Mouse (Mus musculus): ENCODE measurements around the gene Tnfrsf4. TPM values are rescaled to one million over a fixed set of nuclear protein-coding genes. Genes with fewer than 3 reads are reported as not detected.

Tnfrsf4 gene
- polyA plus RNA-seq, 1 experiment from 2014 or later: 0.39 TPM

DNA sequence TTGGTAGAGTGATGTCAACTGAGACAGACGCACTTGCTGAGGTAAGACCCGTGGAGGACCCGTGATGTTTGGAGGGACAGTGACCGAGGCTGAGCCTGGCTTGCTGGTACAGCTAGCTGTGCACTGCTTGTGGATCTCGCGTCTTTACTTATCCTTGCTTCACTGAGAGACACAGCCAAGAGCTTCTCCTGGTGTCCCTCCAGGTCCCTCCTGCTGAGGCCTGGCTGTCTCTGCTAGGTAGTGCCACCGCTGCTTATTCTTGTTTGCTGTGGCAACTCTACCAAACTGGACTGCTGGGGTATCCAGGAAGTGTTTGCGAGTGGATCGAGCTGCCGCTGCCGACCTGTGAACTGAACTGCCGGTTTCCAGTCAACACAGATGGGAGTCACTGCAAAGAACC is 6.1 kb downstream of the Tnfrsf4 start:
- ATAC-seq (ENCODE audit: low FRiP score) (no peak), DNase-seq (ENCODE audit: low spot score) (no peak)
- no peak overlapping the region for H3K4me3 ChIP-seq (ENCODE audit: low read depth, low read length)
- H3K36me3 ChIP-seq (ENCODE audit: control insufficient read depth, insufficient read depth, low read length): no peaks in the 10 kb centered on the region
- H3K9ac ChIP-seq (ENCODE audit: low read depth, low read length): no peak overlapping the region
- H3K27me3 ChIP-seq (ENCODE audit: control insufficient read depth, insufficient read depth, low read length): no peaks in the 10 kb centered on the region
- no peak overlapping the region for H3K4me2 ChIP-seq (replicated peaks; ENCODE audit: low read depth, low read length)
- 90% methylated on average over 12 of the region's 12 CpGs for WGBS
- no peaks in the 10 kb centered on the region for H3K9me3 ChIP-seq (ENCODE audit: control insufficient read depth, low read length)
- no peaks in the 10 kb centered on the region for H3K4me1 ChIP-seq (replicated peaks; ENCODE audit: control insufficient read depth, insufficient read depth, low read length)
- no peak overlapping the region for H3K27ac ChIP-seq (ENCODE audit: low read depth, low read length)

DNA sequence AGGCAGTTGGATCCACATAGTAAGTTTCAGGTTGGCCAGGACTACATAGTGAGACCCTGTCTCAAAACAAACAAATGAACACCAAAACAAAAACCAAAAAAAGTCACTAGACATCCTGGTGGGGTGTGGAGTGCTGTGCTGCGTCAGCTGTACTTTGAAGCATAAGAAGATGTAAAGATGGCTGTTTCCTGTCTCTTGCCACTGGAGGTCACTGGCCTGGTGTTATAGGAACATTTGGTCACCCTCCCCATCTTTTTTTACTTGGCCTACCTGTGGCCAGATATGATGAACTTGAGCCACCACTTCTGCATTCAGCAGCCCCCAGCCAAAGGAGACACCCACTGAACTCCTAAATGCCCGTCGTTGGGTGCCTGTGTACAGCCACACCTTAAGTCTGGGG is 7.7 kb downstream of the Tnfrsf4 start:
- DNase-seq (ENCODE audit: low spot score): no peak
- H3K27me3 ChIP-seq (ENCODE audit: control insufficient read depth, insufficient read depth, low read length): no peaks in the 10 kb centered on the region
- H3K9me3 ChIP-seq (ENCODE audit: control insufficient read depth, low read length): no peaks in the 10 kb centered on the region
- no peak overlapping the region for H3K4me3 ChIP-seq (ENCODE audit: low read depth, low read length)
- 72% methylated on average over 3 of the region's 3 CpGs for WGBS
- H3K36me3 ChIP-seq (ENCODE audit: control insufficient read depth, insufficient read depth, low read length): no peaks in the 10 kb centered on the region
- ATAC-seq (ENCODE audit: low FRiP score): no peak
- no peak overlapping the region for H3K9ac ChIP-seq (ENCODE audit: low read depth, low read length)
- H3K4me2 ChIP-seq (replicated peaks; ENCODE audit: low read depth, low read length): no peak overlapping the region
- no peak overlapping the region for H3K27ac ChIP-seq (ENCODE audit: low read depth, low read length)
- H3K4me1 ChIP-seq (replicated peaks; ENCODE audit: control insufficient read depth, insufficient read depth, low read length): no peaks in the 10 kb centered on the region

DNA sequence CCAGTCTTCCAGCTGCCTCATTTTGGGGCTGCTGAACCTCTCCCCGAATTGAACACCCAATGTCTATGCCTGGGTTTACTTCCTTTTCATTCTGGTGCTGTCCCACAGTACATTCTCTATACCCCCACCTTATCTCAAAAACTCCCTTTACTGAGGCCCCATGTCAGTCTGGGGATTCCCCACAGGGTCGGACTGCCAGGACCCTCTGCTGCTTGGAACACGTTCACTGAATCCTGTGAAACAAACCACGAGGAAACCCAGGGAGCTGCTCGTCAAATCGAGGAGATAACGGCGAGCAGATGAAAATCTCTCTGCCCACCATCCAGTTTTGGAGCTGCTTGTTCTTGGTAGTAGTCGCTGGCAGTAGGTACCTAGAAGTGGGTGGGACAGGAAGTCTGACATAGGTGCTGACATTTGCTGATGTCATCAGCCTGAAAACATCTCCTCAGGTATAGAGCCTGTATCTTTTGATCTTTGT is 8.3 kb downstream of the Tnfrsf4 start:
- H3K27me3 ChIP-seq (ENCODE audit: control insufficient read depth, insufficient read depth, low read length): no peaks in the 10 kb centered on the region
- DNase-seq (ENCODE audit: low spot score) (no peak), ATAC-seq (ENCODE audit: low FRiP score) (no peak)
- WGBS: 75% methylated on average over 9 of the region's 9 CpGs
- H3K9me3 ChIP-seq (ENCODE audit: control insufficient read depth, low read length): no peaks in the 10 kb centered on the region
- H3K36me3 ChIP-seq (ENCODE audit: control insufficient read depth, insufficient read depth, low read length): no peaks in the 10 kb centered on the region
- H3K4me2 ChIP-seq (replicated peaks; ENCODE audit: low read depth, low read length): no peak overlapping the region
- H3K4me1 ChIP-seq (replicated peaks; ENCODE audit: control insufficient read depth, insufficient read depth, low read length): no peaks in the 10 kb centered on the region
- H3K9ac ChIP-seq (ENCODE audit: low read depth, low read length): no peak overlapping the region
- H3K4me3 ChIP-seq (ENCODE audit: low read depth, low read length): no peak overlapping the region
- no peak overlapping the region for H3K27ac ChIP-seq (ENCODE audit: low read depth, low read length)

DNA sequence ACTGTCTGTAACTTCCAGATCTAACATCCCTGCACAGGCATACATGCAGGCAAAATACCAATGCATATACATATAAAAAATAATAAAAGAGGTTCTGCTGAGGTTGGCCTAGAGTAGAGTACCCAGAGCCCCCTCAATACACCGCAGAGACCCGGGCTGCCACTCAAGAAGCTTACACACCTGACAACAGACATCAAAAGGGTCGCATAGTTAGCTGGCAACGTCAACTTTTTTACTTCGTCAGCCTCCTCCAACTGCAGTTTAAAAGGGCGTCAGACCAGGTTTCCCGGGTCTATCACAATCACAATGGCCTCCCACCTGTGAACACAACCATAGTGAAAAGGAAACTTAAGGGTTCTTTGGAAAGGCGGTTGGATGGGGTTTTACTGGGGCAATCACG is 9.9 kb downstream of the Tnfrsf4 start:
- WGBS: 81% methylated on average over 9 of the region's 9 CpGs
- Histone ChIP-seq H3K9ac (ENCODE audit: low read depth, low read length) (no peak overlapping the region), H3K9me3 (ENCODE audit: control insufficient read depth, low read length) (no peaks in the 10 kb centered on the region), H3K4me1 (replicated peaks; ENCODE audit: control insufficient read depth, insufficient read depth, low read length) (no peaks in the 10 kb centered on the region), H3K36me3 (ENCODE audit: control insufficient read depth, insufficient read depth, low read length) (no peaks in the 10 kb centered on the region), H3K4me2 (replicated peaks; ENCODE audit: low read depth, low read length) (no peak overlapping the region), H3K4me3 (ENCODE audit: low read depth, low read length) (no peak overlapping the region), H3K27me3 (ENCODE audit: control insufficient read depth, insufficient read depth, low read length) (no peaks in the 10 kb centered on the region), H3K27ac (ENCODE audit: low read depth, low read length) (no peak overlapping the region)
- DNase-seq (ENCODE audit: low spot score) (no peak), ATAC-seq (ENCODE audit: low FRiP score) (no peak)

DNA sequence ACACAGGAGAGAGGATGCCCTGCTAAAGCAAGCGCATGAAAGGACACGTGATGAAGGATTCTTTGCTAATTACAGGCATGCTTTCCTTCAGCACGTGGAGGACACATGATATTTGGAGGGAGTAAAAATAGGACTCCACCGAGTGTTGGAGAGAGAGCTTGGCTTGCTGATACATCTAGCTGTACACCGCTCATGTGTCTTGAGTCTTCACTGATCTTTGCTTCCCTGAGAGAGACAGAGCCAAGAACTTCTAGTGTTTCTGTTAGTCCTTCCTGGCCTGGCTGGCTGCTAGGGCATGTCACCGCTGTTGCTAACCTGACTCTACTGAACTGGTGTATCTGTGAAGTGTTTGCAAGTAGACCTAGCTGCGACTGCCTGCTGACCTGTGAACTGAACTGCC is 10.5 kb downstream of the Tnfrsf4 start:
- ATAC-seq (ENCODE audit: low FRiP score): no peak

DNA sequence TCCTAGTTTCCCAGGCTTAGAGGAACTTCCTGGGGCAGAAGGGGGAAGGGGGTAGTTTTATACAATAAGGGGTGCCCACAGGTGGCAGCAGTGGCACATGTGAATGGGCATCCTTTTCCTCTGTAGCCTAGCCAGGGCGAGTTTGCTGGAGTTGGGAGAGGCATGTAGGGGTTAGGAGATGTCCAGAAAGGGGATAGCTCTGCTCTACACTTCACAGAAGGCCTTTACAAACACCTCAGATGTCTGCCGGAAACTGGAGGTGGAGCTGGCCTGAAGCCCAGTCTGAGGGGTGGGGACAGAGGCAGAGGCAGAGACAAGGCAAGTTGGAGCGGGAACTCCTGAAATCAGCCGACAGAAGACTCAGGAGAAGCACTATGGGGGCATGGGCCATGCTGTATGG is 12.4 kb downstream of the Tnfrsf4 start, which contains the start of gene Tnfrsf18:
Gene Tnfrsf18, plus strand, starts transcription at position 152 of the 400 bp plus-strand sequence.
- H3K9me3 ChIP-seq (ENCODE audit: control insufficient read depth, low read length): no peaks in the 10 kb centered on the region
- H3K27me3 ChIP-seq (ENCODE audit: control insufficient read depth, insufficient read depth, low read length): no peaks in the 10 kb centered on the region
- WGBS: 84% methylated on average over 4 of the region's 4 CpGs
- no peak within 1 kb of the TSS for H3K27ac ChIP-seq (ENCODE audit: low read depth, low read length)
- H3K9ac ChIP-seq (ENCODE audit: low read depth, low read length): no peak within 1 kb of the TSS
- H3K4me2 ChIP-seq (replicated peaks; ENCODE audit: low read depth, low read length): no peak within 1 kb of the TSS
- H3K4me3 ChIP-seq (ENCODE audit: low read depth, low read length): no peak within 1 kb of the TSS
- no peak for ATAC-seq (ENCODE audit: low FRiP score)
- no peak for DNase-seq (ENCODE audit: low spot score)
- H3K4me1 ChIP-seq (replicated peaks; ENCODE audit: control insufficient read depth, insufficient read depth, low read length): no peaks in the 10 kb centered on the region; the same call in 1 of the 2 replicates
- no peaks in the 10 kb centered on the region for H3K36me3 ChIP-seq (ENCODE audit: control insufficient read depth, insufficient read depth, low read length)

More for the DNA sequence above, 10.5 kb downstream of the Tnfrsf4 start:
- H3K36me3 ChIP-seq (ENCODE audit: control insufficient read depth, insufficient read depth, low read length): no peaks in the 10 kb centered on the region
- 93% methylated on average over 7 of the region's 7 CpGs for WGBS
- H3K9ac ChIP-seq (ENCODE audit: low read depth, low read length): no peak overlapping the region
- H3K4me1 ChIP-seq (replicated peaks; ENCODE audit: control insufficient read depth, insufficient read depth, low read length): no peaks in the 10 kb centered on the region
- no peak overlapping the region for H3K4me2 ChIP-seq (replicated peaks; ENCODE audit: low read depth, low read length)
- H3K9me3 ChIP-seq (ENCODE audit: control insufficient read depth, low read length): no peaks in the 10 kb centered on the region
- H3K27me3 ChIP-seq (ENCODE audit: control insufficient read depth, insufficient read depth, low read length): no peaks in the 10 kb centered on the region
- no peak overlapping the region for H3K4me3 ChIP-seq (ENCODE audit: low read depth, low read length)
- H3K27ac ChIP-seq (ENCODE audit: low read depth, low read length): no peak overlapping the region
- DNase-seq (ENCODE audit: low spot score): no peak

DNA sequence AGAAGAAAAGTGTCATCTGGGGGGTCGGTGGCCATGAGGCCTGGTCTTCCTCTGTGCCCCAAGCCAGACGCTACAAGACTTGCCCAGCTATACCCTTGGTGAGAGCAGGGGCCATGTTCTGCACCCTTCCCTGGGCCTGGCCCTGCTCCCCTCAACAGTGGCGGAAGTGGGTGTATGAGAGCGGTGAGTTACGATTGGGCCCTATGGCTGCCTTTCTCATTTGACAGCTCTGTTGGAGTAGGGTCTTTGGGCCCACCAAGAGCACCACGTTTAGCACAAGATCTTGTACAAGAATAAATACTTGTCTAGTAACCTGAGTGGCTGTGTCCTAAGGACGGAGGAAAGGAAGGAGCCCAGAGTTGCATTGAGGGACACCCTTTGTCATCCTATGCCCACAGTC is 14.9 kb downstream of the Tnfrsf4 start:
- Histone ChIP-seq H3K27ac (ENCODE audit: low read depth, low read length) (no peak overlapping the region), H3K9me3 (ENCODE audit: control insufficient read depth, low read length) (no peaks in the 10 kb centered on the region), H3K4me3 (ENCODE audit: low read depth, low read length) (no peak overlapping the region), H3K27me3 (ENCODE audit: control insufficient read depth, insufficient read depth, low read length) (no peaks in the 10 kb centered on the region), H3K4me2 (replicated peaks; ENCODE audit: low read depth, low read length) (no peak overlapping the region), H3K4me1 (replicated peaks; ENCODE audit: control insufficient read depth, insufficient read depth, low read length) (peaks cover 6% of the 10 kb centered on the region), H3K36me3 (ENCODE audit: control insufficient read depth, insufficient read depth, low read length) (no peaks in the 10 kb centered on the region), H3K9ac (ENCODE audit: low read depth, low read length) (no peak overlapping the region)
- ATAC-seq (ENCODE audit: low FRiP score): no peak
- 92% methylated on average over 7 of the region's 7 CpGs for WGBS
- no peak for DNase-seq (ENCODE audit: low spot score)

DNA sequence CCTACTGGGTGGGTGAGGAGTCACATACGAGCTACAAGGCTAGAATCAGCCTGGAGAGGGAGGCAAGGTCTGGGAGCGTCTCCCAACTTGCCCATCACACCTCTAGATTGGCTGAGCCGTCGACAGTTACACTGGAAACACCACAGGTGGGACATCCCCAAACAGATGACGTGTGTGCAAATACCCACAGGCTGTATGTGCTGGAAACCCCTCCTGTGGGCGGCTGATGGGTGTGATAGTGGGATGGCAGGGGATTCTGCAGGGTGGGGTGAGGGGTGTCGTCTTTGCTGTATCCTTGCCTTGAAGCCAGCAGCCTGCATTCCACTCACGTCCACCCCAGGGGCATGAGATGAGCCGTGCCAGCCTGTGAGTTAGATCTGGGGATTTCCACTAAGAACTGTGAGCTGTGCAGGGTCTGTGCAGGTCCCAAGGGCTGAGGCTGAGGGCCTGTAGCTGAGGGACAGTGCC is 17.0 kb downstream of the Tnfrsf4 start:
- Histone ChIP-seq H3K36me3 (ENCODE audit: control insufficient read depth, insufficient read depth, low read length) (no peaks in the 10 kb centered on the region), H3K4me3 (ENCODE audit: low read depth, low read length) (peak overlapping the region; percentile 33), H3K9me3 (ENCODE audit: control insufficient read depth, low read length) (no peaks in the 10 kb centered on the region), H3K9ac (ENCODE audit: low read depth, low read length) (peak overlapping the region; percentile 40), H3K27me3 (ENCODE audit: control insufficient read depth, insufficient read depth, low read length) (peaks cover 12% of the 10 kb centered on the region), H3K4me2 (replicated peaks; ENCODE audit: low read depth, low read length) (peak overlapping the region; percentile 68), H3K4me1 (replicated peaks; ENCODE audit: control insufficient read depth, insufficient read depth, low read length) (peaks cover 6% of the 10 kb centered on the region), H3K27ac (ENCODE audit: low read depth, low read length) (no peak overlapping the region)
- ATAC-seq (ENCODE audit: low FRiP score): no peak
- no peak for DNase-seq (ENCODE audit: low spot score)
- WGBS: 68% methylated on average over 9 of the region's 9 CpGs

DNA sequence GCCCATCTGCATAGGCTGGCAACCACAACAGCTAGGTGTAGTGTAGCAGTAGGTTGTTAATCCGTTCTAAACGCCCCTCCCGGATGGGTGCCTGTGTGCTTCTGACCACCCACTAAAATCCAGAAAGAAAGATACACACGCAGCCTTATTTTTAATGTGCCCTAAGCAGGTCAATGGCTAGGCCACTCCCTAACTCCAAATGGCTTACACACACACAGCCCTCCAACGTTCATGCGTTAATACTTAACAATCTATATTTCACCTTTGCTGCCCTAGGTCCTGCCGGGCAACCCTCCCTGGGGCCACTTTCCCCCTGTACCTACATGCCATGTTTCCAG is 17.6 kb downstream of the Tnfrsf4 start:
- H3K4me2 ChIP-seq (replicated peaks; ENCODE audit: low read depth, low read length): peak overlapping the region; percentile 68
- H3K9ac ChIP-seq (ENCODE audit: low read depth, low read length): peak overlapping the region; percentile 40
- no peak for DNase-seq (ENCODE audit: low spot score)
- no peak for ATAC-seq (ENCODE audit: low FRiP score)
- H3K4me1 ChIP-seq (replicated peaks; ENCODE audit: control insufficient read depth, insufficient read depth, low read length): peaks cover 6% of the 10 kb centered on the region
- WGBS: 11% methylated on average over 7 of the region's 7 CpGs
- H3K9me3 ChIP-seq (ENCODE audit: control insufficient read depth, low read length): no peaks in the 10 kb centered on the region
- H3K4me3 ChIP-seq (ENCODE audit: low read depth, low read length): peak overlapping the region; percentile 33
- H3K27me3 ChIP-seq (ENCODE audit: control insufficient read depth, insufficient read depth, low read length): peaks cover 17% of the 10 kb centered on the region
- H3K36me3 ChIP-seq (ENCODE audit: control insufficient read depth, insufficient read depth, low read length): no peaks in the 10 kb centered on the region
- H3K27ac ChIP-seq (ENCODE audit: low read depth, low read length): peak overlapping the region; percentile 81
